Mouse (Mus musculus): ENCODE measurements at regions not wholly inside any gene's neighbourhood (a gene's known extent, or its start where the extent isn't known, plus 50 kb on each side); places are given as distances from the start of the nearest gene placed in this dataset.

GRCm38 (mm10) chr2:61060906-61061305 is 97.9 kb upstream of the Rbms1 start:
- Histone ChIP-seq H3K27ac (replicated peaks; ENCODE audit: low read depth, low read length) (no peak overlapping the region), H3K4me2 (ENCODE audit: low read depth, low read length) (no peak overlapping the region), H3K9me3 (ENCODE audit: control insufficient read depth, low read length) (peaks cover 1% of the 10 kb centered on the region), H3K4me1 (ENCODE audit: control insufficient read depth, insufficient read depth, low read length) (peaks cover 14% of the 10 kb centered on the region; the same call in 1 of the 2 replicates), H3K4me3 (ENCODE audit: low read depth, low read length) (no peak overlapping the region), H3K9ac (ENCODE audit: low read depth, low read length) (no peak overlapping the region), H3K27me3 (replicated peaks; ENCODE audit: control insufficient read depth, insufficient read depth, low read length) (no peaks in the 10 kb centered on the region), H3K36me3 (ENCODE audit: control insufficient read depth, insufficient read depth, low read length) (no peaks in the 10 kb centered on the region)
- no peak for DNase-seq (ENCODE audit: low spot score)
- no peak for ATAC-seq (ENCODE audit: low read depth)
- WGBS, result 78% methylated on average over 1 of the region's 1 CpGs

DNA sequence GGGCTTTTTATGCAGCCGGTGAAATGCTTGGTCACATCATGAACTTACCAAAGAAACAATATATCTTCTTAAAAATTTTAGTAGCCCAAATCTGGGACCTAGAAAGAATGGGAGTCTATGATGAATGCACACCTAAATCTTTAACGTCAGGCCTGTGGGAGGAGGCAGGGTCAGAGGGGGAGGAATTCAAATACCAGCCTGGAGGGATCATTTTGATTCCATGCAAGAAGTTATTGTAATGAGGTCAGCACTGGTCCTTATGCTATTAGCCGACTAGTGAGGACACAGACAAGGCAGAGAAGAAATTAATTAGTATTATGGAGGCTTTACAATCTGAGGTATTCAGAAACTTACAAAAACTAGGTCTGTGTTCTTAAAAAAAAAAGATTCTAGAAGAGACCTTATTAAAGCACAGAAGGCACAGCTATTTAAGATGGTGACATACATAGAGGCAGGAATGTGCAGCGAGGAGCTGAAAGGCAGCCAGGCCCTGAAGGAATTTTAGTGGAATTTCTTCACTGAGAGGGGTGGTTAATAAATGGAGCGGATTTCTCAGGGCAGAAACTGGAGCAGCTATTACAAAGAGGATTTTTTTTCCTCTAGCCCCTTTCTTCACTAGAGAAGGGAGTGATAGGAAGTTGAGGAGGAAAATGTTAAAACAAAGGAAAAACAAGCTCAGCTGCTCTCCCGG is 95.7 kb upstream of the Rbms1 start:
- no peaks in the 10 kb centered on the region for H3K27me3 ChIP-seq (replicated peaks; ENCODE audit: control insufficient read depth, insufficient read depth, low read length)
- no peaks in the 10 kb centered on the region for H3K36me3 ChIP-seq (ENCODE audit: control insufficient read depth, insufficient read depth, low read length)
- peak overlapping the region; percentile 41; the same call in 1 of the 2 replicates for H3K27ac ChIP-seq (replicated peaks; ENCODE audit: low read depth, low read length)
- H3K4me3 ChIP-seq (ENCODE audit: low read depth, low read length), result no peak overlapping the region
- ATAC-seq (ENCODE audit: low read depth) (peak; percentile 79; the same call in 1 of the 2 replicates), DNase-seq (ENCODE audit: low spot score) (peak; percentile 80)
- no peaks in the 10 kb centered on the region for H3K9me3 ChIP-seq (ENCODE audit: control insufficient read depth, low read length)
- H3K4me1 ChIP-seq (ENCODE audit: control insufficient read depth, insufficient read depth, low read length), result peaks cover 14% of the 10 kb centered on the region; the same call in 1 of the 2 replicates
- H3K9ac ChIP-seq (ENCODE audit: low read depth, low read length), result no peak overlapping the region
- WGBS, result 15% methylated on average over 6 of the region's 6 CpGs
- H3K4me2 ChIP-seq (ENCODE audit: low read depth, low read length), result no peak overlapping the region

GRCm38 (mm10) chr2:61052296-61052695 is 89.3 kb upstream of the Rbms1 start:
- WGBS, result 57% methylated on average over 9 of the region's 9 CpGs
- no peak for DNase-seq (ENCODE audit: low spot score)
- ATAC-seq (ENCODE audit: low read depth), result no peak

GRCm38 (mm10) chr2:61051808-61052207 is 88.8 kb upstream of the Rbms1 start:
- no peak for ATAC-seq (ENCODE audit: low read depth)
- no peak overlapping the region for H3K4me3 ChIP-seq (ENCODE audit: low read depth, low read length)
- no peaks in the 10 kb centered on the region for H3K36me3 ChIP-seq (ENCODE audit: control insufficient read depth, insufficient read depth, low read length)
- no peak for DNase-seq (ENCODE audit: low spot score)
- H3K9ac ChIP-seq (ENCODE audit: low read depth, low read length), result no peak overlapping the region
- no peaks in the 10 kb centered on the region for H3K27me3 ChIP-seq (replicated peaks; ENCODE audit: control insufficient read depth, insufficient read depth, low read length)
- no peak overlapping the region for H3K27ac ChIP-seq (replicated peaks; ENCODE audit: low read depth, low read length)
- H3K9me3 ChIP-seq (ENCODE audit: control insufficient read depth, low read length), result no peaks in the 10 kb centered on the region
- WGBS, result 82% methylated on average over 8 of the region's 8 CpGs
- H3K4me2 ChIP-seq (ENCODE audit: low read depth, low read length), result no peak overlapping the region
- H3K4me1 ChIP-seq (ENCODE audit: control insufficient read depth, insufficient read depth, low read length), result no peaks in the 10 kb centered on the region

More at GRCm38 (mm10) chr2:61052296-61052695, 89.3 kb upstream of the Rbms1 start:
- Histone ChIP-seq H3K27ac (replicated peaks; ENCODE audit: low read depth, low read length) (no peak overlapping the region), H3K4me3 (ENCODE audit: low read depth, low read length) (no peak overlapping the region), H3K4me1 (ENCODE audit: control insufficient read depth, insufficient read depth, low read length) (no peaks in the 10 kb centered on the region), H3K9me3 (ENCODE audit: control insufficient read depth, low read length) (no peaks in the 10 kb centered on the region), H3K9ac (ENCODE audit: low read depth, low read length) (no peak overlapping the region), H3K4me2 (ENCODE audit: low read depth, low read length) (no peak overlapping the region), H3K36me3 (ENCODE audit: control insufficient read depth, insufficient read depth, low read length) (no peaks in the 10 kb centered on the region), H3K27me3 (replicated peaks; ENCODE audit: control insufficient read depth, insufficient read depth, low read length) (no peaks in the 10 kb centered on the region)

DNA sequence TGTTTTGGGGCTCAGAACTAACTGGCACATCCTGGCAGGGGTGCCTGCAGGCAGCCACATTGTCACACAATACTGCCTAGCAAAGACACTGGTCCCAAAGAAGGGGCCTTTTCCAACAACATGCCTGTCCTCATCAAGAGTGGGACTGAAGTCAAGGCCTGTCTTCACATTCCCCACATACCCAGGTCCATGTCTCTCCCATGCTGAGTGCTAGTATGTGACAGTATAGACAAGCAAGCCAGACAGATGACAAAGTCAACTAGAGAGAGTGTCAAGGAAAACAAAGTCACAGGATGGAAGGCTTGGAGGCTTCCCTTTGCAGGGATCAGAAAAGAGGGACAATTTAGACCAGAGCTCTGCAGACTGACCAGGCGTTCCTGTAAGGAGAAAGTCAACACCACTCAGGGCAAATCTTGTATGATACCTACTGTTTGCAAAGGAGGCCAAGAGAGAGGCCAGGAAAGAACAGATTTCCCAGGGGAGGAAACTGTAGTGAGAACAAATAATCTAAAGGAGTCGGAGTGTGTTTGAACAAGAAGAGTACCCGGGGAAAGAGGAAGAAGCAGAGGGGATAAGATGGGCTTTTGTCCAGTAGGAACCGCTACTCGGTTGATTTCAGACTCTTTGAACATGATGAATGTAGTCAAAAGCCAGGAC is 83.2 kb upstream of the Rbms1 start:
- DNase-seq (ENCODE audit: low spot score) (no peak), ATAC-seq (ENCODE audit: low read depth) (no peak)
- H3K9ac ChIP-seq (ENCODE audit: low read depth, low read length), result no peak overlapping the region
- WGBS, result 66% methylated on average over 5 of the region's 5 CpGs
- no peak overlapping the region for H3K27ac ChIP-seq (replicated peaks; ENCODE audit: low read depth, low read length)
- H3K4me1 ChIP-seq (ENCODE audit: control insufficient read depth, insufficient read depth, low read length), result no peaks in the 10 kb centered on the region
- H3K36me3 ChIP-seq (ENCODE audit: control insufficient read depth, insufficient read depth, low read length), result no peaks in the 10 kb centered on the region
- H3K4me2 ChIP-seq (ENCODE audit: low read depth, low read length), result no peak overlapping the region
- no peak overlapping the region for H3K4me3 ChIP-seq (ENCODE audit: low read depth, low read length)
- no peaks in the 10 kb centered on the region for H3K9me3 ChIP-seq (ENCODE audit: control insufficient read depth, low read length)
- no peaks in the 10 kb centered on the region for H3K27me3 ChIP-seq (replicated peaks; ENCODE audit: control insufficient read depth, insufficient read depth, low read length)

- no peak for ATAC-seq (ENCODE audit: low read depth)
- Histone ChIP-seq H3K9ac (ENCODE audit: low read depth, low read length) (no peak overlapping the region), H3K9me3 (ENCODE audit: control insufficient read depth, low read length) (no peaks in the 10 kb centered on the region)
Observed at GRCm38 (mm10) chr2:61045467-61045866, 82.5 kb upstream of the Rbms1 start.

DNA sequence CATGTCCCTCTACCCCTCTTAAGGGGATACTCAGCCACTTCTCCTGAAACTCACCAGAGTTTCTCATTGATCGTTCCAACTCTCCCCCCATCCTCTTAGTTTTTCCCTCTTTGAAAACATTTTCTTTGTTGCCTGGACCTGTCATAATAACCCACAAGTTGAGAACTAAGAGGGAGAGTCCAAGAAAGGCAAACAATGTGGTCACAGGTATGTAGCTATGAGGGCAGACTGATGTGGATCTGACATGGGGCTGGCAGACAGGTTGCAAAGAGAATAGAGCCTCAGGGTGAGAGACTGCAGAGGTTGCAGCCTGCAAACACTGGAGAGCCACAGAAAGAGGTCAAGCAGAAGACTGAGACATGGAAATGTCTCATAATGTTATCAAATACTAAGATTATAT is 69.9 kb upstream of the Rbms1 start:
- Histone ChIP-seq H3K4me1 (ENCODE audit: control insufficient read depth, insufficient read depth, low read length) (peaks cover 7% of the 10 kb centered on the region), H3K27ac (replicated peaks; ENCODE audit: low read depth, low read length) (no peak overlapping the region), H3K4me3 (ENCODE audit: low read depth, low read length) (no peak overlapping the region), H3K9me3 (ENCODE audit: control insufficient read depth, low read length) (no peaks in the 10 kb centered on the region), H3K9ac (ENCODE audit: low read depth, low read length) (no peak overlapping the region), H3K27me3 (replicated peaks; ENCODE audit: control insufficient read depth, insufficient read depth, low read length) (no peaks in the 10 kb centered on the region), H3K4me2 (ENCODE audit: low read depth, low read length) (no peak overlapping the region), H3K36me3 (ENCODE audit: control insufficient read depth, insufficient read depth, low read length) (no peaks in the 10 kb centered on the region)
- peak; percentile 60; the same call in 1 of the 2 replicates for ATAC-seq (ENCODE audit: low read depth)
- WGBS, result 66% methylated on average over 1 of the region's 1 CpGs
- no peak for DNase-seq (ENCODE audit: low spot score)

More at GRCm38 (mm10) chr2:61045467-61045866, 82.5 kb upstream of the Rbms1 start:
- no peaks in the 10 kb centered on the region for H3K36me3 ChIP-seq (ENCODE audit: control insufficient read depth, insufficient read depth, low read length)
- no peak overlapping the region for H3K4me2 ChIP-seq (ENCODE audit: low read depth, low read length)
- 76% methylated on average over 6 of the region's 6 CpGs for WGBS
- no peak overlapping the region for H3K27ac ChIP-seq (replicated peaks; ENCODE audit: low read depth, low read length)
- no peaks in the 10 kb centered on the region for H3K27me3 ChIP-seq (replicated peaks; ENCODE audit: control insufficient read depth, insufficient read depth, low read length)
- H3K4me1 ChIP-seq (ENCODE audit: control insufficient read depth, insufficient read depth, low read length), result no peaks in the 10 kb centered on the region
- H3K4me3 ChIP-seq (ENCODE audit: low read depth, low read length), result no peak overlapping the region
- DNase-seq (ENCODE audit: low spot score), result no peak

GRCm38 (mm10) chr2:61029706-61030105 is 66.7 kb upstream of the Rbms1 start:
- peaks cover 7% of the 10 kb centered on the region for H3K4me1 ChIP-seq (ENCODE audit: control insufficient read depth, insufficient read depth, low read length)
- 82% methylated on average over 2 of the region's 2 CpGs for WGBS
- no peak for DNase-seq (ENCODE audit: low spot score)

DNA sequence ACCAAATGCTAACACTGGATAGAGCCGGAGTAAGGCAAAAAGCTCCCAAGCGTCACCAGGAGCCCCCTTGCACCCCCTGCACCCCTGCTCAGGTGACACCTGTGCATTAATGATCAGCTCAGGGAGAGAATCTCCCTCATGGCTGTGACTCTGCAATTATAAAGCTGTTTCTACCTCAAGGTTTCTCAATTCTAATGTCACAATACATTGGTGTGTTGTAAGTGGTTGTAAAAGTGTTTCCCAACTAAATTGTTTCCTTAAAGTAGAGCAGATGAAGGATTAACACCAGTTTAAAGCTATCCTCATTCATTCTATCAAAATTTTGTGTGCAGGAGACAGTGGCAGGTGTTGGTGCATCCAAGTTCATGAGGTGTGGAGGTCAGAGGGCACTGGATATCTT is 65.6 kb upstream of the Rbms1 start:
- H3K27ac ChIP-seq (replicated peaks; ENCODE audit: low read depth, low read length), result no peak overlapping the region
- ATAC-seq (ENCODE audit: low read depth) (no peak), DNase-seq (ENCODE audit: low spot score) (no peak)
- no peaks in the 10 kb centered on the region for H3K36me3 ChIP-seq (ENCODE audit: control insufficient read depth, insufficient read depth, low read length)
- H3K9me3 ChIP-seq (ENCODE audit: control insufficient read depth, low read length), result no peaks in the 10 kb centered on the region
- H3K4me3 ChIP-seq (ENCODE audit: low read depth, low read length), result no peak overlapping the region
- WGBS, result 80% methylated on average over 2 of the region's 2 CpGs
- no peaks in the 10 kb centered on the region for H3K27me3 ChIP-seq (replicated peaks; ENCODE audit: control insufficient read depth, insufficient read depth, low read length)
- no peak overlapping the region for H3K9ac ChIP-seq (ENCODE audit: low read depth, low read length)
- peaks cover 7% of the 10 kb centered on the region for H3K4me1 ChIP-seq (ENCODE audit: control insufficient read depth, insufficient read depth, low read length)
- H3K4me2 ChIP-seq (ENCODE audit: low read depth, low read length), result no peak overlapping the region

More at GRCm38 (mm10) chr2:61029706-61030105, 66.7 kb upstream of the Rbms1 start:
- no peaks in the 10 kb centered on the region for H3K9me3 ChIP-seq (ENCODE audit: control insufficient read depth, low read length)
- H3K27me3 ChIP-seq (replicated peaks; ENCODE audit: control insufficient read depth, insufficient read depth, low read length), result no peaks in the 10 kb centered on the region
- no peak overlapping the region for H3K4me2 ChIP-seq (ENCODE audit: low read depth, low read length)
- H3K36me3 ChIP-seq (ENCODE audit: control insufficient read depth, insufficient read depth, low read length), result no peaks in the 10 kb centered on the region
- no peak for ATAC-seq (ENCODE audit: low read depth)
- no peak overlapping the region for H3K27ac ChIP-seq (replicated peaks; ENCODE audit: low read depth, low read length)
- no peak overlapping the region for H3K4me3 ChIP-seq (ENCODE audit: low read depth, low read length)
- no peak overlapping the region for H3K9ac ChIP-seq (ENCODE audit: low read depth, low read length)

All from embryonic facial prominence, embryonic 14.5 days (tissue).